Mouse (Mus musculus): ENCODE results near the gene Hs2st1. TPM values are rescaled to one million over a fixed set of nuclear protein-coding genes. Genes with fewer than 3 reads are reported as not detected.
A peak's percentile ranks its signal among the peaks of the same experiment; 100 is the strongest.

Hs2st1 gene
- total RNA-seq, 1 experiment from 2014 or later: 16.8 TPM

DNA sequence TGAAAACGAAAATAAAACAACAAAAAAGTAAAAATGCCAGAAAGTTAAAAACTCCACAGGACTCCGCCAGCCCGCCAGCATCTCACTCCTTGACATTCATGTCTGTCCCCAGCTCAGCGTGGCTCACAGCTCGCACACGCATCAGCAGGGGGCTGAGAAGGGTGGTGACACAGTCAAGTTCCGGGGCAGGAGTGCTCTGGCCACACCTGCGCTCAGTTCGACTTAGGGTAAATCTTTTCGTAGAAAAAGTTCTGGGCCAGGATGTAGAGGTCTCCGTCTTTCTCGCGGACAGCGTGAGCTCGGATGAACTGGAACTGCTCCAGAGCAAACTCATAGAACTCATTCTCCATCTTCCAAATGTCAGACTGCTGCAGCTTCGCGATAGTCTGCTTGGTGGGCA lies 135.7 kb downstream of the Hs2st1 start:
- peak in 1 of 2 experiments; percentile 22; a peak in 1 of 4 replicates for ATAC-seq (replicated peaks in 1 of 2; ENCODE audit: insufficient read depth in 1 of 2, low FRiP score in 2 of 2, low TSS enrichment in 1 of 2, low read depth in 1 of 2, poor library complexity in 2 of 2, severe bottlenecking in 2 of 2)

DNA sequence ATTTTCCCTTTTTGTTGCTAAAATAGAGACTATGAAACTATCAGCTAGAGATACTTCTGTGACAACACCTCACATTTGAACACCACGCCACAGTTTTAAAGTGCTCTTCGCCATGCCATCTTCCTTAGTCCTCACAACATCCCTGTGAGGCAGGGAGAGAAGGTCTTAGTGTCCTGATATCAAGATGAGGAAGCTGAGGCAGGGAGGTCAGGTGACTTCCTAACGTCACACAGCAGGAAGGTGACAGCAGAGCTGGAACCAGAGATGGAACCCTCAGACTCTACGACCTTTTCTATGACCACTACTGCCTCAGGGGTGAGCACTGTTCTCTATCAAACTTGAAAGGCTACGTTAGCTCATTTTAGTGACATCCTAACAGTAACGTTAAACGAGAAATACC lies 136.9 kb downstream of the Hs2st1 start:
- ATAC-seq (replicated peaks in 1 of 2; ENCODE audit: insufficient read depth in 1 of 2, low FRiP score in 2 of 2, low TSS enrichment in 1 of 2, low read depth in 1 of 2, poor library complexity in 2 of 2, severe bottlenecking in 2 of 2): no peak

DNA sequence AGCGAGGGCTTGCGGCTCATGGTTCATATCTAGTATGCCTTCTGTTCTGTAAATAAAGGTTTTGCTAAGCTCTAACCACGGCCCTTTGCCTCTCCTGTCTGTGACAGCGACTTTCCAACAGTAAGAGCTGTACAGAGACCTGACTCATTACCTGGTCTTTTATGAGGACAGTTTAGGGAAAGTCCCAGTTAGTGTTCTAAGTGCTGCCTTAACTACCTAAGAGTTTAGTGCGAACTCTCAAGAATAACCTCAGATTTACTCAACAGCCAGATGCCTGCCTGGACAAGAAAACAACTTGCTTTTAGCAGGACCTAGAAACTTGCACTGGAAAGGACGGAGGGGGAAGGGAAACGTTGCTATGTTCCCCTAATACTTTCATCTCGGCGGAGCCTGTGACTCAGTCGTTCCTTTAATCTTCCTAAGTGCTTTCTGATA lies 137.8 kb downstream of the Hs2st1 start:
- ATAC-seq (replicated peaks in 1 of 2; ENCODE audit: insufficient read depth in 1 of 2, low FRiP score in 2 of 2, low TSS enrichment in 1 of 2, low read depth in 1 of 2, poor library complexity in 2 of 2, severe bottlenecking in 2 of 2): no peak

DNA sequence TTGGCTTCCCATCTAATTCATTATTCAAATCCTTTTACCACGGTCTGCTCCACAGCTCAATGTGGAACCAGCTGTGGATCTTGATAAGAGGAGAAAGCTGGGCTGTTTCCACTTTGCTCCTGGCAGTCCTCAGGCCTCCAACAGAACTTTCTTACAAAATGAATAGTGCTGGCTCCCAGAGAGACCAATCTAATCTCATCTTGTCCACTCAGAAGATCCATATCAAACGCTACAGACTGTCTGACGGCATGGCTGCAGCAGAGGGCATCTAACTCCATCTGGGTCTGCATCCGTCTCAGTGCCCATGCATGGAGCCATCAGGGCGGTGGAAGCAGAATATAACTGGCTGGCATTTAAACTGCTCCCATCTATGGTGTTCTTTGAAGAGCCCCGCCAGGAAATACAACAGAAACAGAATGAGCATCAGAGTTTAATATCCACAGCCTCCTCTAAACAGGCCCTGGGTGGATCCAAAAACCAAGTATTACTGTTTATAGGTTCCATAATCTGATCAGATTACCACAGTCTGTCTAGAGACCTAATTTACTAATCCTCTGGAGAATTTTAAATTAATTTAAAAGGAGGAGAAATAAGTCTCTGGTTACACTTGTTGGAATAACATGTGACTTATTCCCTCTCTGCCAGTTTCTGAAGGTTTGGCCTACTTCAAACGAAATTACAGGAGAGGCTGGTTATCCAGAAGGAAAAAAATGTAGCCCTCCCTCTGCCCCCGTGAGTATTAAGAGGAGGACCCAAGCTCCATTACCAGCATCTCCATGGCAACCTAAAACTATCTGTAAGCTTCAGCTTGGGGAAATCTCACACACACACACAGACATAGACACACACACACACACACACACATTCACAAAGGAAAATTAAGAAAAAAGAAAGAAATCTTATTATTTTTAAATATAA lies 141.2 kb downstream of the Hs2st1 start:
- 0 out of 4 replicates have a peak, but pooled peaks of 1 of the 2 experiments have one; percentile 43 for ATAC-seq (replicated peaks in 1 of 2; ENCODE audit: insufficient read depth in 1 of 2, low FRiP score in 2 of 2, low TSS enrichment in 1 of 2, low read depth in 1 of 2, poor library complexity in 2 of 2, severe bottlenecking in 2 of 2)

DNA sequence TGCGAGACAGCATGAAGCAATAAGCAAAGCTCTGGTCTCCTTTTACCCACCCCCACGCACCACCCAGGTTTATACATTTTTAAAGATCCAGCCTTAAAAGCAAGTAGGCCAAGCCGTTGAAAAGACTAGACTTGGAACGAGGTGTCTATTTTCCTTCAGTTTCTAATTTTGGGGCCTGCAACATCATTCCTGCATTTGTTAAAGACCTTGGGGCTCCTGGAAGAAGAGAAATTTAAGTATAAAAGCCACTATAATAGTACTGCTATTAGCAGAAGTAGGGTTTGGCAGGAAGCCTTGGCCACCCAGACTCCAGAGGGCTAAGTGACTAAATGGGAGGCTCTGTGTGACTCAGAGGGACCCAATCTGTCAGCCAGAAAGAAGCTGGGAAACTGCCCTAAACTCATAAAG lies 144.9 kb downstream of the Hs2st1 start:
- no peak for ATAC-seq (replicated peaks in 1 of 2; ENCODE audit: insufficient read depth in 1 of 2, low FRiP score in 2 of 2, low TSS enrichment in 1 of 2, low read depth in 1 of 2, poor library complexity in 2 of 2, severe bottlenecking in 2 of 2)

DNA sequence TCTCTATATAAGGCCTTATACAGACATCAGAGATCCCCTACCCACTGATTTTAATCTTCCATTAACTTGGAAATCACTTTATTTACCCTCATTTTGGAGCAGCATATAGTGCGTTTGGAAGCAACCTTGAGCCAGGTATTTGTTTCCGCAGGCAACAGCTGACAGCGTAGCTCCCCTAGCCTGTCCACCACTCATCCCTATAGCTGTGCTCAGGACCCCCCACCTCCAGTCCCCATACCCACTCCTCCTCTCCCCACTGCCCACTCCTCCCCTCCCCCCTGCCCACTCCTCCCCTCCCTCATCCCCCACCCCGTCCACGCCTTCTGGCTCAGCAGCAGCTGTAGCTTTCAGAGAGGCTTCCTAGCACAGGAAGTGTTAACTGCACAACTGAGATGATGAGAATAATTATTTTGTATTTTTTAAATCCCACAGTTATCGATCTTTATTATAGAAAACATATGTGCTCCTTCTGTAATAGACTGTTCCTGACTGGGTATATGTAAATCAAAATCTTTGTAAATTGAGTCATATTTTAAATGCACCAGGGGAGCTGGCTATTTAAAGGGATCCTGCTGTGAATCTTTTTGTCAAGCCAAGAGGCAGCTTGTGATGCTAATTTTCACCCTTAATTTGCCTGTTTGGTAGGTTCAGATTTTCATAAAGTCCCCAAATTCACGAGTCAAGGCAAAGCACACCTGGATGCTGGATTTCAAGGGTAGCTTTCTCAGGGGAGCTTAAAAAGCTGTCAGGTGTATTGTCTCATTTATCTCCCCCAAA lies 148.4 kb downstream of the Hs2st1 start:
- no peak for ATAC-seq (replicated peaks in 1 of 2; ENCODE audit: insufficient read depth in 1 of 2, low FRiP score in 2 of 2, low TSS enrichment in 1 of 2, low read depth in 1 of 2, poor library complexity in 2 of 2, severe bottlenecking in 2 of 2)

DNA sequence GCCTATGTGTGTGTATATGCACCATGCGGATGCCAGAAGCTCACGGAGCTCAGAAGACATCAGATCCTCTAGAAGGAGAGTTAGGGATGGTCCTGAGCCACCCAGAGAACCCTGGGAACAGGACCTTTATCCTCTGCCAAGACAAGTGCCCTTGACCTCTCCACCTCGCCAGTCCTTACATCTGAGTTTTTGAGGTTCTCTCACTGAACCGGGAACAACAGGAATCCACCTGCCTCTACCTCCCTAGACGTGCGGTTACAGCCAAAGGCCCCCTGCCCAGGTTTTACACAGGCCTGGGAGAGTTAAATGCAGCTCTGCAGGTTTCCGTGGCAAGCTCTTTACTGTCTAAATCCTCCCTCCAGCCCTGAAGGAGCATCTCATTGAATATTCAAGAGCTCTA lies 156.2 kb downstream of the Hs2st1 start:
- no peak for ATAC-seq (replicated peaks in 1 of 2; ENCODE audit: insufficient read depth in 1 of 2, low FRiP score in 2 of 2, low TSS enrichment in 1 of 2, low read depth in 1 of 2, poor library complexity in 2 of 2, severe bottlenecking in 2 of 2)

DNA sequence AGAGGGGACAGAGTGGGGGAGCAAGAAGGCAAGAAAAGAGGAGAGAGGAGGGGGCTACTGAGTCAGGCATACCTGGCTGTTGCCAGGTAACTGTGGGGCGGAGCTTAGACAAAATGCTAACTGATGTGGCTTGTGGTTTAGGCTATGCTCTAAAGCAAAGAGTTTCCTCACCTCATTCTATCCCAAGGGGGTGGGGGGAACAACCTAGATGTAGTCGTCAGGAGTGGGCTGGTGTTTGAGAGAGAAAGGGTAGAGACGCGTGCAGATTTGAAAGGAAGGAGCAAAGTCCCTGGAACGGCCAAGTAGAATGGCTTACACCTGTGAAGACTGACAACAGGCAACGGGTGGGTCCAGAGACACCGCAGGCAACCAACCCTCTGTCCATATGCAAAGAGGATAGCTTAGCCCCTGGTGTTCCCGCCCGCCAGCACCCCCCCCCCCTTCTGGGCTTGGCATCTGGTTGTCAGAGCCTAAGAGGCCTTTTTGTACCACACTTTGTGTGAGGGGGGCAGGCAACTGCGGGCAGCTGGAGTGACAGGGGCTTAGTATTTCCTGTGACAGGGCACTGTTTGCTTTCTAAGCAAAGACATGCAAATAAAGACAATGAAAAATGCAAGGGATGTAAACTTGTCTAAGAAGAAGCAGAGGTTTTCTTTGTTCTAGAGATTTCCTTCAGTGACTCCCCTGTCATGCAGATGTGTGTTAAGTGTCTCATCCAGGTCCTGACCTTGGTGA lies 157.3 kb downstream of the Hs2st1 start:
- no peak for ATAC-seq (replicated peaks in 1 of 2; ENCODE audit: insufficient read depth in 1 of 2, low FRiP score in 2 of 2, low TSS enrichment in 1 of 2, low read depth in 1 of 2, poor library complexity in 2 of 2, severe bottlenecking in 2 of 2)

DNA sequence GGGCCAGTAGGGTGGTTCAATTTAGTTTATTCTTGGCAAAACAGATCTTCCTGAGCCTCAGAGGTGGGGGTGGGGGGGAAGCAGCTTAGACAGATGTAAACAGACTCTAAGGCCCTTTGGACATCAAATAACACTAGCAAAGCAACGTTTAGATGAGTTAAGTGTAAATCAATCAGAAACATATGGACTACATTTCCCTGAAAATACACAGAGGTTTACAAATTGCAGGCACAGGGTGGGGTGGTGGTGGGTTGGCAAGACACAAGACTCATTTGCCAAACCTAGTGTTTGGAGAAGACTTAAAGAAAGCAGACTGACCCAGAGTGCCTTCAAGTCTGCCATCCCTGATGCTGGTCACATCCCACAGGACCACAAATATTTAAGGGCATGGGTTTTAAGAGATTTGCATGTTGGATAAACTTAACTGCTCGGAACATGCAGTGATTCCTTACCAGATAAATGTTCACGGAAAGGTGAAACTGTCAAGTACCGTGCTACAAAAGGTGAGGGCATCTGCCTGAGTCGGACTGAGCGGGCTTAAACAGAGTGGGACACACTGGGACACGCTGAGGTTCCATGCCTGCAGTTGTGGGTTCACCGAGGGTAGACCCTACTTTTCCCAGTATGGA lies 158.2 kb downstream of the Hs2st1 start:
- ATAC-seq (replicated peaks in 1 of 2; ENCODE audit: insufficient read depth in 1 of 2, low FRiP score in 2 of 2, low TSS enrichment in 1 of 2, low read depth in 1 of 2, poor library complexity in 2 of 2, severe bottlenecking in 2 of 2): no peak

DNA sequence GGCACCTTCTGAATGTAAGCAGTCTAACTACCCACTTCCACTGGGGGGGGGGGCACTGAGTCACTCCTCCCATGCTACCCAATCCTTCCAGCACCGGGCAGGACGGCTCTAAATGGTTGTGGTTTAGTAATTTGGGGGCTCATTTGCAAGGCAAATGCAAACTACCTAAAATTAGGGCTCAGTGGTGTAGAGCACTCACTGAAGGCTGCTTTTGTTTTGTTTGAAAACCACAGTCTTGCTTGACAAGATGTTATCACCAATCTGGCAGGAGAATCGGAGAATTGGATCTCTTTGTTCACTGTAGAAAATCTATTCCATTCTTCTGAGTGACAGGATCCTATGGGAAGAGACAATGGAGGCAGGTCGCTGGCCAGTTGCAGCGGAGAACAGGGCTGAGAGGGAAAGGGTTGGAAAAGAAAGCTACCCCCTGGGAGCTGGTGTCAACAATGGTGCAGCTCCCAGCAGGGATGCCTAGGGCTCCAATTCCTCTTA lies 158.9 kb downstream of the Hs2st1 start:
- ATAC-seq (replicated peaks in 1 of 2; ENCODE audit: insufficient read depth in 1 of 2, low FRiP score in 2 of 2, low TSS enrichment in 1 of 2, low read depth in 1 of 2, poor library complexity in 2 of 2, severe bottlenecking in 2 of 2): peak in 1 of 2 experiments; percentile 23; a peak in 1 of 4 replicates

DNA sequence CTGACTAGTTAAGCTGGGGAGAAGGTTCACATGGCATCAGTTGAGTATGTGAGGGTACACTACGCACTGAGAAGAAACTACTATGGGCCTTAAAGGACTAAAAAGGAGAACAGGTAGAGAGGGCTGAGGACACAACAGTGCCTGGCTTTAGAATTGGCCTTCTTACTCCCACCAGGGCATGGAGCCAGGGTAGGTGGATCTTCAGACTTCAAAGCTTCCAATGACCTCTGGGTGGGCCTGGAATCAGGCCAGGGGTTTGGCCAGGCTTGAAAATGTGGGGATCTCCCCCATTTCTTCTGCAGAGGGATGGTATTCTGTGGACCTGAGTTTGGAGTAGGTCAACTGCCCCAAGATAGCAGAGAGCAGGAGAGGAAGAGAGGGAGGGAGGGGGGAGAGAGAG lies 161.0 kb downstream of the Hs2st1 start:
- ATAC-seq (replicated peaks in 1 of 2; ENCODE audit: insufficient read depth in 1 of 2, low FRiP score in 2 of 2, low TSS enrichment in 1 of 2, low read depth in 1 of 2, poor library complexity in 2 of 2, severe bottlenecking in 2 of 2): no peak

DNA sequence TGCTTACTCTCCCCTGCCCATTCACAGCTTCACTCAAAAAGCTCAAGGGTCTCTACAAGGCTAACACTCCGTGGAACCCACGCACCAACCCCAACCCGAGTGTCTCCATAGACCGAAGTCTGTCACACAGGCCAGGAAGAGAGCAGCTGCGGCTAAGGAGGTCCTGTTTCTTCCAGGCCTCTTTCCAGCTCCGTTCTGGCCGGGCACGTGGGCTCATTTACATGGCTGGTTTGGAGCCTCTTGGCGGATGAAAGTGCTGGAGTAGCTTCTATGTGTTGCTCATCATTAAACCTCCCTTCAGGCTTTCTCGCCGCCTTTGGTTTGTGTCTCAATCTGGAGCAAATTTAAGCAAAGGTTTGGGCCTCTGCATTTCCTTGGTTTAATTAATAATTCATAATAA lies 164.7 kb downstream of the Hs2st1 start:
- no peak for ATAC-seq (replicated peaks in 1 of 2; ENCODE audit: insufficient read depth in 1 of 2, low FRiP score in 2 of 2, low TSS enrichment in 1 of 2, low read depth in 1 of 2, poor library complexity in 2 of 2, severe bottlenecking in 2 of 2)

DNA sequence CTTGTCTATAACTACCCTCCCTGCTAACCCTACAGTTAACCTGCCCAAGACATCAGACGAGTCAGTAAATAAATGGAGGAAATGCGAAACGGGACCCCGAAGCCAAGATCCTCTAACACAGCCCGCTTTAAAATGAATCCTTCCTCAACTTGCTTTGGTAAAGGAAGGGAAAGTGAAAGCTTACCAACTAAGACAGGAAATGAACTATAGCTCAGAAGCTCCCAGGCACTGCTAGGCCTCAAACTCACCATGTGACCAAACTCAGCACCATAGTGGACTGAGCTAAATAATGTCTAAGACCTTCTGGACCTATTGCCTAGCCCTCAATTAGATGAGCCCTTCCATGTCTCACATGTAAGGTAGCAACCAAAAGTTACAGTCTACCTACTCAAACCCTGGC lies 168.7 kb downstream of the Hs2st1 start:
- ATAC-seq (replicated peaks in 1 of 2; ENCODE audit: insufficient read depth in 1 of 2, low FRiP score in 2 of 2, low TSS enrichment in 1 of 2, low read depth in 1 of 2, poor library complexity in 2 of 2, severe bottlenecking in 2 of 2): no peak; a peak in 1 of 4 replicates

DNA sequence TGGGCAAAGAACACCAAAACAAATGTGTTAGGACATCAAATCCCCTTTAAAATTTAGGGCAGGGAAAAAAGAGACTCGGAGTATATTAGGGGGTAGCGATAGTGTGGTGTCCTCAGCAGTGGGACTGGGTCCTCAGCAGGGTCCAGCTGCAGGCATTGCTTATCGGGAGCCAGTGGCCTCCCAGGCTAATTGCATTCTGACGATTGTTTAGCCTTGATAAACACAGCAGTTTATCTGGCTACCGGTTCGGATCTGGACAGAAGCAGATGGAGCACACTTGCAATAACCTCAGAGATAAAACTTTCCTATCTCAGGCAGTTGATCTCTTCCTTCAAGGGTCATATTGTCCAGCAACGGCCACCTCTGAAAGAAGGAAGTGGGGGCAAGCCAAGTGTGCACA lies 169.1 kb downstream of the Hs2st1 start:
- ATAC-seq (replicated peaks in 1 of 2; ENCODE audit: insufficient read depth in 1 of 2, low FRiP score in 2 of 2, low TSS enrichment in 1 of 2, low read depth in 1 of 2, poor library complexity in 2 of 2, severe bottlenecking in 2 of 2): no peak

DNA sequence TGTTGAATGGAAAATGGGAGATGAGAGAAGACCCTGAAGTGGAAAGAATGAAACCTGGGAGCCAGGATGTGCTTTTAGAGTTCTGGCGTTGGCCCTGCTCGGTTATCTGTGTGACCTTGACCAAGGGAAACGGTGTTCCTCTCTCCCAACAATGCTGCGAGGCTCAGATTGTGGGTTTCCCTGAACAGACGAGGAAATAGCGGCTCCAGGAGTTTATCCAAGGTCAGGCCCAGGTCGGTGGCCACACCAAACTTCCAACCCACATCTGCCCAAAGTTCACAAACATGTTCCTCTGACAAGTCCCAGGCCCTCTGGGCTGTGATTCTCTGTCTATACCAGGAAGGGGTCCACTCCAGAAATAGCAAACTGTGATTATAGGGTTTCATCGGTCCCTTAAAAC lies 169.6 kb downstream of the Hs2st1 start:
- no peak for ATAC-seq (replicated peaks in 1 of 2; ENCODE audit: insufficient read depth in 1 of 2, low FRiP score in 2 of 2, low TSS enrichment in 1 of 2, low read depth in 1 of 2, poor library complexity in 2 of 2, severe bottlenecking in 2 of 2)

DNA sequence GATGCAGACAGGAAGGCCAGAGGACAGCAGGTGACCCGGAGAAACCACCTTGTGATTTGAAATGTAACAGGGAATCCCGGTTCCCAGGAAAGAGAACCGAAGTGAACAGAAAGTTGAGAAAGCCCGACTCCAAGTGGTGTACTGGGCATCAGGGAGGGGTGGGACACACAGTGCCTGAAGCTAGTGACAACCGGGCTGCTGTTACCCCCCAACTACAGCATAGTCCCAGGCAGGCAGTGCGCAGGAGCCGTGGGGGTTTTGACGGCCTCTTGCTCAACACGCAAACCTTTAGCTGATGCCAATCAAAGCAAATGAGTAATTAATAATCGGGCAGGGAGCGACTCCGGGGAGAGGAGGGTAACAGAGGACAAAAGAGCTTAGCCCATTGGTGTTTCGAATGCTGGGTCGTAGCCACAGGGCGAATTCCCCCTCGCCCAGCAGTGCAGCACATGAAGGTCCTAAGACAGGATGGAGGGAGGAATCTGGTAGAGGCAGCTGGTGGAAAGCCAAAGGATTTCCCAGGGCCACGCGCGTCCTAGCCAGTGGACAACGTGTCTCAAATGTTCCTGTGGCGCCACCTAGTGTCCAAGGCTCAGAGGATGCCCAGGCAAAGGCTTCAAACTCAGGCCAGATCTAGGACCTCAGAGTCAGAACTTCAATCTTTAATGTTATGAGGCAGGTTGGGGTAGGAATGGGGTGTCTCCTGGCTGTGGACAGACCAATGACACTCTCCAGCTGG lies 170.5 kb downstream of the Hs2st1 start:
- peak; percentile 82 to 89 for ATAC-seq (replicated peaks in 1 of 2; ENCODE audit: insufficient read depth in 1 of 2, low FRiP score in 2 of 2, low TSS enrichment in 1 of 2, low read depth in 1 of 2, poor library complexity in 2 of 2, severe bottlenecking in 2 of 2)

Measured in hematopoietic stem cell, adult 5-6 weeks (primary cell).